Mouse (Mus musculus) midbrain, embryonic 14.5 days (tissue): ENCODE measurements around the gene 4933430I17Rik. TPM values are rescaled to one million over a fixed set of nuclear protein-coding genes. Genes with fewer than 3 reads are reported as not detected.

Experiments
- ATAC-seq: fragments of 200-750 bp; cut with Nextera tagmentation; 2 replicates; pipeline ENCODE4 v1.8.0; 2017; ENCODE audit warnings: moderate number of reproducible peaks, moderate library complexity; ENCODE audit not compliant: low FRiP score, low TSS enrichment
- DNase-seq: peaks from one replicate; pipeline ENCODE4 v3.0.0-alpha.2; 2015
- H3K27ac ChIP-seq: fragments of 300-500 bp; sonication (generic); replicated peaks from 2 replicates; pipeline ENCODE4 v1.5.1; 2014; ENCODE audit warnings: mild to moderate bottlenecking, low read depth, low read length, moderate library complexity
- H3K27me3 ChIP-seq: fragments of 300-500 bp; sonication (generic); 2 replicates; pipeline ENCODE4 v1.6.1; 2014; ENCODE audit warnings: low read length, control low read depth, mixed read lengths; ENCODE audit not compliant: control insufficient read depth, insufficient read depth
- H3K36me3 ChIP-seq: fragments of 300-500 bp; sonication (generic); 2 replicates; pipeline ENCODE4 v1.6.1; 2014; ENCODE audit warnings: low read length, control low read depth; ENCODE audit not compliant: control insufficient read depth, insufficient read depth
- H3K4me1 ChIP-seq: fragments of 300-500 bp; sonication (generic); 2 replicates; pipeline ENCODE4 v1.6.1; 2014; ENCODE audit warnings: mild to moderate bottlenecking, antibody characterized with exemption, low read length, control low read depth; ENCODE audit not compliant: control insufficient read depth, insufficient read depth
- H3K4me2 ChIP-seq: fragments of 300-500 bp; sonication (generic); 2 replicates; pipeline ENCODE4 v1.6.1; 2014; ENCODE audit warnings: mild to moderate bottlenecking, low read length, moderate library complexity
- H3K4me3 ChIP-seq: fragments of 300-500 bp; sonication (generic); replicated peaks from 2 replicates; pipeline ENCODE4 v1.5.1; 2014; ENCODE audit warnings: low read depth, low read length
- H3K9ac ChIP-seq: fragments of 300-500 bp; sonication (generic); replicated peaks from 2 replicates; pipeline ENCODE4 v1.6.1; 2014; ENCODE audit warnings: mild to moderate bottlenecking, low read length, moderate library complexity
- H3K9me3 ChIP-seq: fragments of 300-500 bp; sonication (generic); 2 replicates; pipeline ENCODE4 v1.6.1; 2016; ENCODE audit warnings: low read length, control low read depth, mixed read lengths; ENCODE audit not compliant: control insufficient read depth
- WGBS: fragments of 180-500 bp; shearing (Covaris S2); extraction: QIAGEN DNeasy Blood & Tissue Kit; methylation state at CpG from one replicate; pipeline ENCODE4 v1.1.7; 2014; 5-methylcytosine and 5-hydroxymethylcytosine counted together
- polyA plus RNA-seq: library from polyadenylated mRNA; unstranded; fragments of >200 nt; fragmentation: Nextera tagmentation; extraction: Ambion mirVana; gene quantifications from 2 replicates; pipeline ENCODE4 v1.2.1, GENCODE M21; 2014

4933430I17Rik gene
- polyA plus RNA-seq, 1 experiment from 2014 or later = 0.78 TPM

- DNase-seq (no peak), ATAC-seq (no peak)
- Histone ChIP-seq H3K9ac (no peak overlapping the region), H3K27me3 (no peaks in the 10 kb centered on the region; the same call in 1 of the 2 replicates), H3K4me2 (no peak overlapping the region), H3K4me3 (no peak overlapping the region), H3K27ac (no peak overlapping the region), H3K36me3 (no peaks in the 10 kb centered on the region), H3K9me3 (no peaks in the 10 kb centered on the region), H3K4me1 (no peaks in the 10 kb centered on the region)
- WGBS = 83% methylated on average over 8 of the region's 8 CpGs
Measured at GRCm38 (mm10) chr4:62485450-62486161, 39.6 kb upstream of the 4933430I17Rik start.

- H3K27me3 ChIP-seq = no peaks in the 10 kb centered on the region; the same call in 1 of the 2 replicates
- DNase-seq (no peak), ATAC-seq (no peak)
- no peak overlapping the region for H3K9ac ChIP-seq
- no peaks in the 10 kb centered on the region for H3K9me3 ChIP-seq
- H3K4me2 ChIP-seq = no peak overlapping the region
- H3K36me3 ChIP-seq = no peaks in the 10 kb centered on the region
- no peaks in the 10 kb centered on the region for H3K4me1 ChIP-seq
- H3K27ac ChIP-seq = no peak overlapping the region
- no peak overlapping the region for H3K4me3 ChIP-seq
- 93% methylated on average over 15 of the region's 15 CpGs for WGBS
Measured at GRCm38 (mm10) chr4:62486162-62486696, 38.9 kb upstream of the 4933430I17Rik start.

GRCm38 (mm10) chr4:62487172-62487571 lies 38.0 kb upstream of the 4933430I17Rik start:
- Histone ChIP-seq H3K27me3 (no peaks in the 10 kb centered on the region), H3K4me1 (no peaks in the 10 kb centered on the region), H3K4me2 (no peak overlapping the region), H3K36me3 (no peaks in the 10 kb centered on the region), H3K4me3 (no peak overlapping the region), H3K9me3 (no peaks in the 10 kb centered on the region), H3K9ac (no peak overlapping the region), H3K27ac (no peak overlapping the region)
- no peak for ATAC-seq
- DNase-seq = no peak
- whole genome bisulfite sequencing = 94% methylated on average over 5 of the region's 5 CpGs

GRCm38 (mm10) chr4:62487914-62488313 lies 37.3 kb upstream of the 4933430I17Rik start:
- H3K4me2 ChIP-seq = no peak overlapping the region
- no peaks in the 10 kb centered on the region for H3K36me3 ChIP-seq
- no peaks in the 10 kb centered on the region for H3K4me1 ChIP-seq
- no peaks in the 10 kb centered on the region for H3K27me3 ChIP-seq
- no peaks in the 10 kb centered on the region for H3K9me3 ChIP-seq
- ATAC-seq (no peak), DNase-seq (no peak)
- no peak overlapping the region for H3K4me3 ChIP-seq
- WGBS = 91% methylated on average over 2 of the region's 2 CpGs
- no peak overlapping the region for H3K27ac ChIP-seq
- no peak overlapping the region for H3K9ac ChIP-seq

- Histone ChIP-seq H3K36me3 (peaks cover 8% of the 10 kb centered on the region; the same call in 1 of the 2 replicates), H3K27ac (no peak overlapping the region), H3K4me1 (no peaks in the 10 kb centered on the region), H3K9me3 (no peaks in the 10 kb centered on the region), H3K4me3 (no peak overlapping the region), H3K9ac (no peak overlapping the region), H3K4me2 (no peak overlapping the region), H3K27me3 (no peaks in the 10 kb centered on the region)
- no peak for DNase-seq
- 85% methylated on average over 2 of the region's 2 CpGs for WGBS
- ATAC-seq = no peak
Measured at GRCm38 (mm10) chr4:62492682-62493081, 32.5 kb upstream of the 4933430I17Rik start.

GRCm38 (mm10) chr4:62494230-62494629 lies 30.9 kb upstream of the 4933430I17Rik start:
- 67% methylated on average over 9 of the region's 9 CpGs for WGBS
- no peak for DNase-seq
- no peak for ATAC-seq

GRCm38 (mm10) chr4:62495946-62496345 lies 29.2 kb upstream of the 4933430I17Rik start:
- H3K27me3 ChIP-seq = no peaks in the 10 kb centered on the region
- peaks cover 27% of the 10 kb centered on the region for H3K36me3 ChIP-seq
- 84% methylated on average over 8 of the region's 8 CpGs for WGBS
- ATAC-seq (no peak), DNase-seq (no peak)
- H3K4me1 ChIP-seq = no peaks in the 10 kb centered on the region
- no peak overlapping the region for H3K9ac ChIP-seq
- no peak overlapping the region for H3K4me3 ChIP-seq
- no peaks in the 10 kb centered on the region for H3K9me3 ChIP-seq
- H3K27ac ChIP-seq = no peak overlapping the region
- no peak overlapping the region for H3K4me2 ChIP-seq

More at GRCm38 (mm10) chr4:62494230-62494629, 30.9 kb upstream of the 4933430I17Rik start:
- Histone ChIP-seq H3K4me3 (no peak overlapping the region), H3K27me3 (no peaks in the 10 kb centered on the region), H3K9ac (no peak overlapping the region), H3K4me1 (no peaks in the 10 kb centered on the region), H3K27ac (no peak overlapping the region), H3K4me2 (no peak overlapping the region), H3K36me3 (peaks cover 21% of the 10 kb centered on the region), H3K9me3 (no peaks in the 10 kb centered on the region)

- ATAC-seq = no peak
- Histone ChIP-seq H3K27me3 (no peaks in the 10 kb centered on the region), H3K9me3 (no peaks in the 10 kb centered on the region), H3K4me1 (peaks cover 2% of the 10 kb centered on the region; the same call in 1 of the 2 replicates), H3K4me2 (no peak overlapping the region), H3K9ac (no peak overlapping the region), H3K27ac (no peak overlapping the region), H3K36me3 (peaks cover 27% of the 10 kb centered on the region), H3K4me3 (no peak overlapping the region)
- WGBS = 82% methylated on average over 8 of the region's 8 CpGs
- peak; percentile 35 for DNase-seq
Measured at GRCm38 (mm10) chr4:62496815-62497214, 28.4 kb upstream of the 4933430I17Rik start.

GRCm38 (mm10) chr4:62500799-62501198 lies 24.4 kb upstream of the 4933430I17Rik start:
- H3K27me3 ChIP-seq = no peaks in the 10 kb centered on the region
- H3K36me3 ChIP-seq = peaks cover 27% of the 10 kb centered on the region
- peak overlapping the region; percentile 72; the same call in 1 of the 2 replicates for H3K4me3 ChIP-seq
- H3K27ac ChIP-seq = no peak overlapping the region
- DNase-seq (no peak), ATAC-seq (no peak)
- 89% methylated on average over 4 of the region's 4 CpGs for WGBS
- no peak overlapping the region for H3K9ac ChIP-seq
- H3K4me2 ChIP-seq = peak overlapping the region; percentile 72
- no peaks in the 10 kb centered on the region for H3K9me3 ChIP-seq
- peaks cover 2% of the 10 kb centered on the region; the same call in 1 of the 2 replicates for H3K4me1 ChIP-seq
